Comparison of ENCODE assay signal across 11 mouse cellular contexts in genomic region chr2:38661398-38661797, GRCm38 (mm10). TPM values are rescaled to one million over a fixed set of nuclear protein-coding genes. Genes with fewer than 3 reads are reported as not detected.
DNase-seq lines count a peak whose midpoint lies in the region; ATAC-seq and TF ChIP-seq lines count a peak whose summit lies in the region.
"Had no signal": no experiment of that assay in that cellular context is flagged by ENCODE, and none has a peak within 500 bp of the region (broad histone marks: within the 10 kb centered on the region; RNA-seq: fewer than 3 reads in every experiment).

No protein-coding gene starts in this region.

- H3K9me3 ChIP-seq in hindbrain, postnatal 0 days (ENCODE audit: low read length): no peaks in the 10 kb centered on the region
- H3K9me3 ChIP-seq in hindbrain, embryonic 16.5 days (ENCODE audit: control insufficient read depth, low read length): no peaks in the 10 kb centered on the region
- H3K9me3 ChIP-seq in forebrain, embryonic 12.5 days: no peaks in the 10 kb centered on the region
- H3K9me3 ChIP-seq: embryonic facial prominence, embryonic 12.5 days had no signal

- peak; percentile 54 for TF ChIP-seq CTCF in hindbrain, postnatal 0 days (IDR thresholded peaks at IDR 0.05; ENCODE audit: low read depth)
- TF ChIP-seq CTCF in thymus, adult 2 months (IDR thresholded peaks at IDR 0.05; ENCODE audit: borderline replicate concordance, control insufficient read depth, extremely low read depth, insufficient read depth, low read length, poor library complexity): no peak
- peak; percentile 44; the same call in 1 of the 2 replicates for TF ChIP-seq CTCF in brain, embryonic 14.5 days (IDR thresholded peaks at IDR 0.05; ENCODE audit: borderline replicate concordance, extremely low read depth, insufficient read depth, insufficient read length)

- H3K27me3 ChIP-seq in hindbrain, postnatal 0 days (ENCODE audit: insufficient read depth, low read length): no peaks in the 10 kb centered on the region
- no peaks in the 10 kb centered on the region for H3K27me3 ChIP-seq in hindbrain, embryonic 16.5 days (replicated peaks; ENCODE audit: control insufficient read depth, insufficient read depth, low read length)
- no peaks in the 10 kb centered on the region for H3K27me3 ChIP-seq in thymus, adult 2 months (ENCODE audit: control insufficient read depth, insufficient read depth, low read length)
- peaks cover 18% of the 10 kb centered on the region; the same call in 1 of the 2 replicates for H3K27me3 ChIP-seq in forebrain, embryonic 12.5 days
- H3K27me3 ChIP-seq: embryonic facial prominence, embryonic 12.5 days had no signal

- WGBS in hindbrain, postnatal 0 days: 5% methylated on average over 1 of the region's 1 CpGs
- 3% methylated on average over 1 of the region's 1 CpGs for WGBS in hindbrain, embryonic 16.5 days
- 0% methylated on average over 1 of the region's 1 CpGs for WGBS in thymus, adult 2 months
- WGBS in forebrain, embryonic 12.5 days: 14% methylated on average over 1 of the region's 1 CpGs

- no peak for ATAC-seq in hindbrain, postnatal 0 days
- ATAC-seq in hindbrain, embryonic 16.5 days: no peak
- ATAC-seq in forebrain, embryonic 12.5 days (ENCODE audit: low FRiP score): no peak

- H3K4me3 ChIP-seq in hindbrain, postnatal 0 days (ENCODE audit: low read length): no peak overlapping the region
- H3K4me3 ChIP-seq in hindbrain, embryonic 16.5 days (ENCODE audit: low read length): no peak overlapping the region
- H3K4me3 ChIP-seq in thymus, adult 2 months (ENCODE audit: control insufficient read depth, insufficient read depth, low read length): no peak overlapping the region
- no peak overlapping the region for H3K4me3 ChIP-seq in forebrain, embryonic 12.5 days (replicated peaks)
- H3K4me3 ChIP-seq: embryonic facial prominence, embryonic 12.5 days had no signal

- no peak for DNase-seq in hindbrain, postnatal 0 days (ENCODE audit: low spot score)
- peak; percentile 29 for DNase-seq in thymus, adult 2 months
- no peak for DNase-seq in thymus, postnatal 36 days
- no peak for DNase-seq in brain, embryonic 14.5 days (ENCODE audit: low read depth)
- DNase-seq in thymus, postnatal 4 days: peak; percentile 41
- no peak for DNase-seq in layer of hippocampus, postnatal 36 days
- DNase-seq: kidney, postnatal 14 days had no signal

- no peak overlapping the region for H3K9ac ChIP-seq in hindbrain, postnatal 0 days (replicated peaks; ENCODE audit: low read length)
- no peak overlapping the region for H3K9ac ChIP-seq in hindbrain, embryonic 16.5 days (ENCODE audit: low read depth, low read length)
- H3K9ac ChIP-seq in forebrain, embryonic 12.5 days: no peak overlapping the region
- H3K9ac ChIP-seq: embryonic facial prominence, embryonic 12.5 days had no signal

- no peak overlapping the region for H3K4me2 ChIP-seq in hindbrain, postnatal 0 days (ENCODE audit: low read depth, low read length)
- H3K4me2 ChIP-seq in hindbrain, embryonic 16.5 days (ENCODE audit: low read length): no peak overlapping the region
- H3K4me2 ChIP-seq in forebrain, embryonic 12.5 days: no peak overlapping the region
- H3K4me2 ChIP-seq: embryonic facial prominence, embryonic 12.5 days had no signal

- no peaks in the 10 kb centered on the region for H3K36me3 ChIP-seq in hindbrain, postnatal 0 days (ENCODE audit: insufficient read depth, low read length)
- H3K36me3 ChIP-seq in hindbrain, embryonic 16.5 days (ENCODE audit: control insufficient read depth, insufficient read depth, low read length): no peaks in the 10 kb centered on the region
- H3K36me3 ChIP-seq in thymus, adult 2 months (ENCODE audit: control insufficient read depth, insufficient read depth, low read length): no peaks in the 10 kb centered on the region
- no peaks in the 10 kb centered on the region for H3K36me3 ChIP-seq in forebrain, embryonic 12.5 days (replicated peaks)
- H3K36me3 ChIP-seq: embryonic facial prominence, embryonic 12.5 days had no signal

- no peaks in the 10 kb centered on the region for H3K4me1 ChIP-seq in hindbrain, postnatal 0 days (ENCODE audit: insufficient read depth, low read length)
- peaks cover 3% of the 10 kb centered on the region; the same call in 1 of the 2 replicates for H3K4me1 ChIP-seq in hindbrain, embryonic 16.5 days (ENCODE audit: control insufficient read depth, insufficient read depth, low read depth, low read length)
- no peaks in the 10 kb centered on the region for H3K4me1 ChIP-seq in thymus, adult 2 months (replicated peaks; ENCODE audit: control insufficient read depth, insufficient read depth, low read length)
- no peaks in the 10 kb centered on the region for H3K4me1 ChIP-seq in forebrain, embryonic 12.5 days
- H3K4me1 ChIP-seq: embryonic facial prominence, embryonic 12.5 days had no signal

- H3K27ac ChIP-seq in hindbrain, postnatal 0 days: no peak overlapping the region
- H3K27ac ChIP-seq in hindbrain, embryonic 16.5 days (ENCODE audit: low read depth, low read length): no peak overlapping the region
- no peak overlapping the region for H3K27ac ChIP-seq in thymus, adult 2 months (ENCODE audit: control insufficient read depth, insufficient read depth, low read length)
- H3K27ac ChIP-seq in forebrain, embryonic 12.5 days: no peak overlapping the region
- H3K27ac ChIP-seq: embryonic facial prominence, embryonic 12.5 days had no signal

- no peak for TF ChIP-seq POLR2A in thymus, adult 2 months (IDR thresholded peaks at IDR 0.05; ENCODE audit: control insufficient read depth, extremely low read depth, insufficient read depth, low read length, poor library complexity)
- no peak for TF ChIP-seq POLR2A in brain, embryonic 14.5 days (IDR thresholded peaks at IDR 0.05; ENCODE audit: borderline replicate concordance, extremely low read depth, insufficient read depth, insufficient read length, poor library complexity, severe bottlenecking)

RNA-seq across cellular contexts. Expression of gene Psmb7, which starts 17.5 kb away (rescaled TPM):
- total RNA-seq in hindbrain, postnatal 0 days (2014; rRNA removed): 172 and 178 TPM in 2 replicates
- polyA plus RNA-seq in hindbrain, postnatal 0 days (2015; fragmentation: Nextera tagmentation; extraction: Ambion mirVana): 300 and 304 TPM in 2 replicates
- polyA plus RNA-seq in hindbrain, embryonic 16.5 days (2015; fragmentation: Nextera tagmentation; extraction: Ambion mirVana): 273 and 299 TPM in 2 replicates
- 81.7 and 99.0 TPM in 2 replicates for polyA plus RNA-seq in thymus, adult 2 months (2012; rRNA removed)
- 265 and 300 TPM in 2 replicates for polyA plus RNA-seq in brain, embryonic 14.5 days (2012; rRNA removed)
- total RNA-seq in layer of hippocampus, postnatal 36 days (2021): 100 to 1,000 TPM; 202 to 214 TPM
- 294 and 303 TPM in 2 replicates for polyA plus RNA-seq in forebrain, embryonic 12.5 days (2016; fragmentation: Nextera tagmentation; extraction: Ambion mirVana)

RNA-seq across cellular contexts. Expression of gene Nr5a1, which starts 52.9 kb away (rescaled TPM):
- 0.05 TPM in 1 of 2 replicates, not detected in the other for total RNA-seq in hindbrain, postnatal 0 days (2014; rRNA removed)
- polyA plus RNA-seq in hindbrain, postnatal 0 days (2015; fragmentation: Nextera tagmentation; extraction: Ambion mirVana): 0.05 TPM in 1 of 2 replicates, not detected in the other
- 0.16 TPM in 1 of 2 replicates, not detected in the other for polyA plus RNA-seq in hindbrain, embryonic 16.5 days (2015; fragmentation: Nextera tagmentation; extraction: Ambion mirVana)
- 0.09 and 0.22 TPM in 2 replicates for polyA plus RNA-seq in thymus, adult 2 months (2012; rRNA removed)
- polyA plus RNA-seq in brain, embryonic 14.5 days (2012; rRNA removed): 1.2 and 2.1 TPM in 2 replicates
- not detected for total RNA-seq in layer of hippocampus, postnatal 36 days (2021)
- polyA plus RNA-seq in forebrain, embryonic 12.5 days (2016; fragmentation: Nextera tagmentation; extraction: Ambion mirVana): 1.1 TPM in 2 replicates
- polyA plus RNA-seq: heart, embryonic 16.5 days had no signal

Comparison
In these comparisons a context has a peak if more than half of its experiments do, and no peak if none do; other contexts are left out.
1. DNase-seq: peak in thymus, adult 2 months (single experiment) and thymus, postnatal 4 days (single experiment); none in hindbrain, postnatal 0 days (single experiment), thymus, postnatal 36 days (0 of 2), brain, embryonic 14.5 days (single experiment) and layer of hippocampus, postnatal 36 days (0 of 2).